Mouse (Mus musculus) hindbrain, postnatal 0 days (tissue): ENCODE measurements at regions not wholly inside any gene's neighbourhood (a gene's known extent, or its start where the extent isn't known, plus 50 kb on each side); places are given as distances from the start of the nearest gene placed in this dataset.

Experiments
- ATAC-seq: fragments of 200-750 bp; cut with Nextera tagmentation; 2 replicates; pipeline ENCODE4 v1.8.0; 2017; ENCODE audit warnings: mild to moderate bottlenecking, moderate TSS enrichment, moderate library complexity
- DNase-seq: peaks from one replicate; pipeline ENCODE4 v3.0.0-alpha.2; 2015; ENCODE audit warnings: low spot score
- H3K27ac ChIP-seq: fragments of 300-500 bp; sonication (generic); 2 replicates; pipeline ENCODE4 v1.5.1; 2014; ENCODE audit warnings: mild to moderate bottlenecking
- H3K27me3 ChIP-seq: fragments of 300-500 bp; sonication (generic); 2 replicates; pipeline ENCODE4 v1.6.1; 2014; ENCODE audit warnings: low read length, mixed read lengths; ENCODE audit not compliant: insufficient read depth
- H3K36me3 ChIP-seq: fragments of 300-500 bp; sonication (generic); 2 replicates; pipeline ENCODE4 v1.6.1; 2014; ENCODE audit warnings: low read length, mixed read lengths; ENCODE audit not compliant: insufficient read depth
- H3K4me1 ChIP-seq: fragments of 300-500 bp; sonication (generic); 2 replicates; pipeline ENCODE4 v1.6.1; 2014; ENCODE audit warnings: antibody characterized with exemption, low read length, mixed read lengths; ENCODE audit not compliant: insufficient read depth
- H3K4me2 ChIP-seq: fragments of 300-500 bp; sonication (generic); 2 replicates; pipeline ENCODE4 v1.6.1; 2014; ENCODE audit warnings: low read depth, mild to moderate bottlenecking, low read length, moderate library complexity, mixed read lengths
- H3K4me3 ChIP-seq: fragments of 300-500 bp; sonication (generic); 2 replicates; pipeline ENCODE4 v1.5.1; 2014; ENCODE audit warnings: low read length
- H3K9ac ChIP-seq: fragments of 300-500 bp; sonication (generic); replicated peaks from 2 replicates; pipeline ENCODE4 v1.6.1; 2014; ENCODE audit warnings: mild to moderate bottlenecking, low read length, moderate library complexity, mixed read lengths
- H3K9me3 ChIP-seq: fragments of 300-500 bp; sonication (generic); 2 replicates; pipeline ENCODE4 v1.6.1; 2016; ENCODE audit warnings: low read length, mixed read lengths
- CTCF ChIP-seq: IDR thresholded peaks from 2 replicates; pipeline ENCODE4 v1.5.1; 2016; ENCODE audit warnings: antibody characterized with exemption, control low read depth, low read depth
- WGBS: fragments of 180-500 bp; shearing (Covaris S2); extraction: QIAGEN DNeasy Blood & Tissue Kit; methylation state at CpG from one replicate; pipeline ENCODE4 v1.1.7; 2014; 5-methylcytosine and 5-hydroxymethylcytosine counted together

- no peaks in the 10 kb centered on the region for H3K9me3 ChIP-seq
- 38% methylated on average over 5 of the region's 5 CpGs for WGBS
- no peak for TF ChIP-seq CTCF
Measured at GRCm38 (mm10) chr1:82112401-82112800, 120.5 kb upstream of the Gm9747 start.

GRCm38 (mm10) chr1:82124503-82124902 lies 108.4 kb upstream of the Gm9747 start:
- WGBS = 53% methylated on average over 5 of the region's 5 CpGs
- no peak for TF ChIP-seq CTCF
- Histone ChIP-seq H3K9ac (no peak overlapping the region), H3K27ac (no peak overlapping the region), H3K9me3 (no peaks in the 10 kb centered on the region), H3K36me3 (no peaks in the 10 kb centered on the region), H3K4me1 (no peaks in the 10 kb centered on the region), H3K27me3 (no peaks in the 10 kb centered on the region), H3K4me3 (no peak overlapping the region), H3K4me2 (no peak overlapping the region)
- ATAC-seq (no peak), DNase-seq (no peak)

More at GRCm38 (mm10) chr1:82112401-82112800, 120.5 kb upstream of the Gm9747 start:
- no peak overlapping the region for H3K9ac ChIP-seq
- no peak overlapping the region for H3K4me3 ChIP-seq
- DNase-seq = no peak
- H3K4me1 ChIP-seq = no peaks in the 10 kb centered on the region
- no peak overlapping the region for H3K4me2 ChIP-seq
- H3K27me3 ChIP-seq = no peaks in the 10 kb centered on the region
- no peaks in the 10 kb centered on the region for H3K36me3 ChIP-seq
- no peak overlapping the region for H3K27ac ChIP-seq
- no peak for ATAC-seq

GRCm38 (mm10) chr1:82129700-82130275 lies 103.1 kb upstream of the Gm9747 start:
- H3K4me3 ChIP-seq = no peak overlapping the region
- ATAC-seq (no peak), DNase-seq (no peak)
- TF ChIP-seq CTCF = no peak
- H3K36me3 ChIP-seq = no peaks in the 10 kb centered on the region
- H3K27me3 ChIP-seq = no peaks in the 10 kb centered on the region
- no peak overlapping the region for H3K9ac ChIP-seq
- 36% methylated on average over 5 of the region's 5 CpGs for WGBS
- no peaks in the 10 kb centered on the region for H3K4me1 ChIP-seq
- no peak overlapping the region for H3K4me2 ChIP-seq
- no peaks in the 10 kb centered on the region for H3K9me3 ChIP-seq
- H3K27ac ChIP-seq = no peak overlapping the region

GRCm38 (mm10) chr1:82132536-82132935 lies 100.4 kb upstream of the Gm9747 start:
- Histone ChIP-seq H3K4me2 (no peak overlapping the region), H3K4me1 (no peaks in the 10 kb centered on the region)
- 62% methylated on average over 6 of the region's 6 CpGs for WGBS

GRCm38 (mm10) chr1:82134938-82135337 lies 98.0 kb upstream of the Gm9747 start:
- ATAC-seq (no peak), DNase-seq (no peak)
- Histone ChIP-seq H3K9ac (no peak overlapping the region), H3K27ac (no peak overlapping the region), H3K4me1 (no peaks in the 10 kb centered on the region), H3K27me3 (no peaks in the 10 kb centered on the region), H3K9me3 (no peaks in the 10 kb centered on the region), H3K4me3 (no peak overlapping the region), H3K4me2 (no peak overlapping the region), H3K36me3 (no peaks in the 10 kb centered on the region)
- TF ChIP-seq CTCF = no peak
- WGBS = 67% methylated on average over 2 of the region's 2 CpGs

More at GRCm38 (mm10) chr1:82132536-82132935, 100.4 kb upstream of the Gm9747 start:
- ATAC-seq (no peak), DNase-seq (no peak)
- Histone ChIP-seq H3K4me3 (no peak overlapping the region), H3K27me3 (no peaks in the 10 kb centered on the region), H3K9ac (no peak overlapping the region), H3K9me3 (no peaks in the 10 kb centered on the region), H3K36me3 (no peaks in the 10 kb centered on the region), H3K27ac (no peak overlapping the region)
- no peak for TF ChIP-seq CTCF

GRCm38 (mm10) chr1:82135761-82136331 lies 97.1 kb upstream of the Gm9747 start:
- no peak overlapping the region for H3K27ac ChIP-seq
- H3K4me3 ChIP-seq = no peak overlapping the region
- no peaks in the 10 kb centered on the region for H3K4me1 ChIP-seq
- no peak for TF ChIP-seq CTCF
- no peaks in the 10 kb centered on the region for H3K36me3 ChIP-seq
- H3K27me3 ChIP-seq = no peaks in the 10 kb centered on the region
- WGBS = 79% methylated on average over 8 of the region's 8 CpGs
- no peaks in the 10 kb centered on the region for H3K9me3 ChIP-seq
- ATAC-seq (no peak), DNase-seq (no peak)
- H3K9ac ChIP-seq = no peak overlapping the region
- H3K4me2 ChIP-seq = no peak overlapping the region

- DNase-seq = no peak
- Histone ChIP-seq H3K4me2 (no peak overlapping the region), H3K4me3 (no peak overlapping the region), H3K36me3 (no peaks in the 10 kb centered on the region), H3K9me3 (no peaks in the 10 kb centered on the region), H3K27ac (no peak overlapping the region), H3K4me1 (no peaks in the 10 kb centered on the region), H3K9ac (no peak overlapping the region), H3K27me3 (no peaks in the 10 kb centered on the region)
- no peak for TF ChIP-seq CTCF
- 85% methylated on average over 2 of the region's 2 CpGs for WGBS
- ATAC-seq = no peak
Measured at GRCm38 (mm10) chr1:82145256-82145655, 87.7 kb upstream of the Gm9747 start.
